Mouse (Mus musculus): ENCODE results near the gene Cytl1. TPM values are rescaled to one million over a fixed set of nuclear protein-coding genes. Genes with fewer than 3 reads are reported as not detected.

The Cytl1 gene
- total and polyA plus RNA-seq, 3 experiments: 24.1 to 67.4 (median 29.6) TPM

- H3K4me3 ChIP-seq: no peak overlapping the region
- H3K79me2 ChIP-seq (replicated peaks; ENCODE audit: control insufficient read depth, insufficient read depth, low read length): no peaks in the 10 kb centered on the region
- no peaks in the 10 kb centered on the region for H3K4me1 ChIP-seq (ENCODE audit: control insufficient read depth, insufficient read depth, low read length)
- no peak overlapping the region for H3K27ac ChIP-seq
- H3K9ac ChIP-seq (ENCODE audit: low read depth, low read length): no peak overlapping the region
- no peak for DNase-seq
- 45% methylated on average over 4 of the region's 4 CpGs for WGBS
- intact Hi-C loops (cut with DNase I): no loop called here
- TF ChIP-seq EP300 (IDR thresholded peaks at IDR 0.05; ENCODE audit: insufficient read depth, low read depth, low read length) (no peak), POLR2A (IDR thresholded peaks at IDR 0.05; ENCODE audit: insufficient read depth, low read depth, low read length) (no peak), CTCF (IDR thresholded peaks at IDR 0.05) (no peak)
- no peaks in the 10 kb centered on the region for H3K36me3 ChIP-seq (ENCODE audit: control insufficient read depth, insufficient read depth, low read length)
- H3K27me3 ChIP-seq (ENCODE audit: control insufficient read depth, insufficient read depth, low read length): no peaks in the 10 kb centered on the region
These were observed 38.7 kb downstream of the Cytl1 start for GRCm38 (mm10) chr5:37774011-37774410.

- intact Hi-C loops (cut with DNase I): no loop called here
- H3K27ac ChIP-seq: no peak overlapping the region
These were observed 40.4 kb downstream of the Cytl1 start for GRCm38 (mm10) chr5:37775681-37776080.

GRCm38 (mm10) chr5:37783306-37783705, 48.0 kb downstream of the Cytl1 start:
- Histone ChIP-seq H3K79me2 (replicated peaks; ENCODE audit: control insufficient read depth, insufficient read depth, low read length) (no peaks in the 10 kb centered on the region), H3K36me3 (ENCODE audit: control insufficient read depth, insufficient read depth, low read length) (no peaks in the 10 kb centered on the region), H3K27ac (no peak overlapping the region), H3K4me3 (no peak overlapping the region), H3K9ac (ENCODE audit: low read depth, low read length) (no peak overlapping the region), H3K27me3 (ENCODE audit: control insufficient read depth, insufficient read depth, low read length) (no peaks in the 10 kb centered on the region), H3K4me1 (ENCODE audit: control insufficient read depth, insufficient read depth, low read length) (no peaks in the 10 kb centered on the region)
- no peak for TF ChIP-seq EP300 (IDR thresholded peaks at IDR 0.05; ENCODE audit: insufficient read depth, low read depth, low read length)
- TF ChIP-seq CTCF (IDR thresholded peaks at IDR 0.05): no peak
- no peak for TF ChIP-seq POLR2A (IDR thresholded peaks at IDR 0.05; ENCODE audit: insufficient read depth, low read depth, low read length)
- intact Hi-C loops (cut with DNase I): no loop called here
- 54% methylated on average over 7 of the region's 8 CpGs for WGBS
- no peak for DNase-seq

More at GRCm38 (mm10) chr5:37775681-37776080, 40.4 kb downstream of the Cytl1 start:
- DNase-seq: no peak
- 44% methylated on average over 5 of the region's 5 CpGs for WGBS
- Histone ChIP-seq H3K4me3 (no peak overlapping the region), H3K79me2 (replicated peaks; ENCODE audit: control insufficient read depth, insufficient read depth, low read length) (no peaks in the 10 kb centered on the region), H3K27me3 (ENCODE audit: control insufficient read depth, insufficient read depth, low read length) (no peaks in the 10 kb centered on the region), H3K4me1 (ENCODE audit: control insufficient read depth, insufficient read depth, low read length) (no peaks in the 10 kb centered on the region), H3K36me3 (ENCODE audit: control insufficient read depth, insufficient read depth, low read length) (no peaks in the 10 kb centered on the region), H3K9ac (ENCODE audit: low read depth, low read length) (no peak overlapping the region)
- TF ChIP-seq EP300 (IDR thresholded peaks at IDR 0.05; ENCODE audit: insufficient read depth, low read depth, low read length) (no peak), CTCF (IDR thresholded peaks at IDR 0.05) (peak; percentile 7; the same call in 1 of the 2 replicates)

GRCm38 (mm10) chr5:37784847-37785391, 49.6 kb downstream of the Cytl1 start:
- H3K4me3 ChIP-seq: no peak overlapping the region
- intact Hi-C loops (cut with DNase I): no loop called here
- H3K36me3 ChIP-seq (ENCODE audit: control insufficient read depth, insufficient read depth, low read length): no peaks in the 10 kb centered on the region
- no peaks in the 10 kb centered on the region for H3K79me2 ChIP-seq (replicated peaks; ENCODE audit: control insufficient read depth, insufficient read depth, low read length)
- no peaks in the 10 kb centered on the region for H3K4me1 ChIP-seq (ENCODE audit: control insufficient read depth, insufficient read depth, low read length)
- DNase-seq: no peak
- H3K9ac ChIP-seq (ENCODE audit: low read depth, low read length): no peak overlapping the region
- H3K27ac ChIP-seq: no peak overlapping the region
- TF ChIP-seq EP300 (IDR thresholded peaks at IDR 0.05; ENCODE audit: insufficient read depth, low read depth, low read length) (no peak), CTCF (IDR thresholded peaks at IDR 0.05) (no peak), POLR2A (IDR thresholded peaks at IDR 0.05; ENCODE audit: insufficient read depth, low read depth, low read length) (no peak)
- 64% methylated on average over 9 of the region's 9 CpGs for WGBS
- H3K27me3 ChIP-seq (ENCODE audit: control insufficient read depth, insufficient read depth, low read length): no peaks in the 10 kb centered on the region

Other genes starting within 250 kb of the Cytl1 start
- gene Stk32b, start 18.3 kb upstream of the Cytl1 start, total RNA-seq (2021): under 1 TPM; 0.29 to 0.45 TPM
- gene Stk32b, start 18.3 kb upstream of the Cytl1 start, polyA plus RNA-seq (2012; rRNA removed): 0.88 and 1.1 TPM in 2 replicates
- 1 to 10 TPM; 2.3 to 3.1 TPM for gene Msx1, start 89.1 kb downstream of the Cytl1 start, total RNA-seq (2021)
- gene Msx1, start 89.1 kb downstream of the Cytl1 start, polyA plus RNA-seq (2012; rRNA removed): 3.7 TPM in 2 replicates

Measured in heart, adult 2 months (tissue).